Mouse (Mus musculus): ENCODE data around the gene Gm17387.
A peak's percentile ranks its signal among the peaks of the same experiment; 100 is the strongest.

The Gm17387 gene

DNA sequence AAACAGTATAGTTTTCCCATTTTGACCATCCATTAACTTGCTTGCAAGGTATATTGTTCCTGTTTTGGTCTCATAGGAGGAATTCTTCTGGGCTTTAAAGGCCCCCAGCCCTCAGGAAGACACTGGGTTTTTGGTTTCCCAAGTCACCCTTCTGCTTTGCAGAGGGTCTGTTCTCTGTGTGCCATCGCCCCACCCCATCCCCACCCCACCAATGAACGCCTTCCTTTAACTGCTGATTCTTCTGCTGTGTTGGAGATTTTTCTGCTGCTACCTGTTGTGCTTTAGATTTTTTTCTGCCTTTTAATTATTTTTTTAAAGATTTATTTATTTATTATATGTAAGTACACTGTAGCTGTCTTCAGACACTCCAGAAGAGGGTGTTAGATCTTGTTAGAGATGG lies at the start of gene Gm17387:
Gm17387 (plus strand) TSS at position 301 of the 400 bp plus-strand sequence.
- Histone ChIP-seq H3K36me3 (ENCODE audit: insufficient read depth, low read length) (no peaks in the 10 kb centered on the region), H3K4me3 (replicated peaks; ENCODE audit: low read length) (no peak within 1 kb of the TSS), H3K27me3 (ENCODE audit: insufficient read depth, low read length) (no peaks in the 10 kb centered on the region), H3K4me1 (replicated peaks; ENCODE audit: low read depth, low read length) (peaks cover 86% of the 10 kb centered on the region), H3K9me3 (ENCODE audit: low read length) (no peaks in the 10 kb centered on the region)
- no peak for TF ChIP-seq POU5F1 (IDR thresholded peaks at IDR 0.05; ENCODE audit: borderline replicate concordance, low read length)
- TF ChIP-seq CTCF (conservative IDR thresholded peaks at IDR 0.05; ENCODE audit: low read length) = no peak
- TF ChIP-seq NANOG (IDR thresholded peaks at IDR 0.05; ENCODE audit: borderline replicate concordance, low read length) = no peak

DNA sequence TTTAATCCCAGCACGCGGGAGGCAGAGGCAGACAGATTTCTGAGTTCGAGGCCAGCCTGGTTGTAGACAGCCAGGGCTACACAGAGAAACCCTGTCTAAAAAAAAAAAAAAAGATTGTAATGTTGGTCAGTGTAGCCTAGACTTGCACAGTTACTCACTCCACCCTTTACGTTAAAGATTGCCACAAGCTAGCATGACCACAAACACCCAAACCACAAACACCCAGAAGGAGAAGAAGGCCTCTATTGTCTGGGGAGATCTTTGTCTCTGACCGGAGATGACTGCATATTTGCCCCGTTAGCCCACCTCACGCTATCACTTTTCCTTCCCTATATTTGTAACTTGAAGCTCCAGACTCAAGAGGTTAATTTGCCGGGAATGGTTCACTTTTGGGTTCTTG lies 47.2 kb upstream of the Gm17387 start:
- no peak for TF ChIP-seq POU5F1 (IDR thresholded peaks at IDR 0.05; ENCODE audit: borderline replicate concordance, low read length)
- no peak for TF ChIP-seq NANOG (IDR thresholded peaks at IDR 0.05; ENCODE audit: borderline replicate concordance, low read length)
- no peak for TF ChIP-seq CTCF (conservative IDR thresholded peaks at IDR 0.05; ENCODE audit: low read length)
- Histone ChIP-seq H3K4me1 (replicated peaks; ENCODE audit: low read depth, low read length) (peaks cover 62% of the 10 kb centered on the region), H3K36me3 (ENCODE audit: insufficient read depth, low read length) (peaks cover 5% of the 10 kb centered on the region; the same call in 1 of the 2 replicates)

DNA sequence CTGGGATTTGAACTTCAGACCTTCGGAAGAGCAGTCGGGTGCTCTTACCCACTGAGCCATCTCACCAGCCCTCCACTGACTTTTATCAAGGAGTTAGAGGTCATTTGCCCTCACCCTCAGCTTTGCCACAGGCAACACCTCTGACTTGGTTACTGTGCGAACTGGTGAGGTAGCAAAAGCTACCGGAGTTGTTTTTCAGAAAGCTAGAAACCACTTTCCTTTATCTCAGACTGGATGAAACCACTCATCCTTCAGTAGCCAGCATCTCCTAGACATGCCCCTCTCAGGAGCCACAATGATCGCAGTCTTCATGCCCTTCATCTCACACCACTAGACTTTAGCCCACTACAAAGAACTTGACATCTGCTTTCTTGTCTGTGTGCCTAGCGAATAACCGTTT lies 46.0 kb upstream of the Gm17387 start:
- H3K4me3 ChIP-seq (replicated peaks; ENCODE audit: low read length) = no peak overlapping the region
- H3K27me3 ChIP-seq (ENCODE audit: insufficient read depth, low read length) = no peaks in the 10 kb centered on the region
- H3K9me3 ChIP-seq (ENCODE audit: low read length) = no peaks in the 10 kb centered on the region
- peaks cover 5% of the 10 kb centered on the region; the same call in 1 of the 2 replicates for H3K36me3 ChIP-seq (ENCODE audit: insufficient read depth, low read length)
- H3K4me1 ChIP-seq (replicated peaks; ENCODE audit: low read depth, low read length) = peaks cover 62% of the 10 kb centered on the region
- TF ChIP-seq CTCF (conservative IDR thresholded peaks at IDR 0.05; ENCODE audit: low read length) = no peak
- no peak for TF ChIP-seq NANOG (IDR thresholded peaks at IDR 0.05; ENCODE audit: borderline replicate concordance, low read length)
- no peak for TF ChIP-seq POU5F1 (IDR thresholded peaks at IDR 0.05; ENCODE audit: borderline replicate concordance, low read length)

More for the DNA sequence above, 47.2 kb upstream of the Gm17387 start:
- Histone ChIP-seq H3K9me3 (ENCODE audit: low read length) (no peaks in the 10 kb centered on the region), H3K4me3 (replicated peaks; ENCODE audit: low read length) (no peak overlapping the region), H3K27me3 (ENCODE audit: insufficient read depth, low read length) (no peaks in the 10 kb centered on the region)

DNA sequence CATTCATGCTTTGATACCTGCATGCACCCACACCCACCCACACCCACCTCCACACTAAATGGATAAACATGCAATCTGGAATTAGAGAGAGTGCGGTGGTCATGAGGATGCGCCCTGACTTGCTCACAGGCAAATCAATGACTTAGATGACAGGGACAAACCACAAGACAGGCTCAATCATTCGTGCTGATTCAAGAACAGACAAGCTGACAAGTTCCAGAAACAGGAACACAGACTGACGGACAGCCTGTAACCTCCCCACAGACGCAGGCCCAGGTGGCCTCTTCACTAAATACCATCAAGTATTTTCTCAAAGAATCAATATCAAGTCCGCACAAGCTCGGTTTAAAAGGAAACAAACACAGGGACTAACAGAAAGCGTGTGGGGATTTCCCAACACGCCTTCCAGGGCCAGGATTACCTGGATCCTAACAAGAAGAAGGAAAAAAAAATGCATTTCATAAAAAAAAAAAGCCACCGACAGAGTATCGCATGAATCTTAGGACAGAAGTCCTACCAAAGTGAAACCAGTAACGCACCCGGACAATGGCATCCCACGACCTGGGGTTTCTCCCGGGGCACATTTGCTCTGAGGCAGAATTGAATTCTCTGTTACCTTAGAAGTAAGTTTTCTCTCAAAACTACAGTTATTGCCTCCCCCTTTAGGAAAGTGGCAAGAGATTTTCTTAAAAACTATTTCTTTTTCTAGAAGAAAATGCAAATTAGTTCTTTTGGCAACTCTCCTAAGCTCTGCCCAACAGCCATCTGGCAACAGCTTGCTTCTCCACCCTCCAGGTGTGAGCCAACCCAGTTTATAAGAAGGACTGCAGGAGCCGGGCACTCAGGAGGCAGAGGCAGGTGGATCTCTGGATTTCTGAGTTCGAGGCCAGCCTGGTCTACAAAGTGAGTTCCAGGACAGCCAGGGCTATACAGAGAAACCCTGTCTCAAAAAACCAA lies 41.5 kb upstream of the Gm17387 start:
- H3K36me3 ChIP-seq (ENCODE audit: insufficient read depth, low read length) = no peaks in the 10 kb centered on the region
- H3K4me1 ChIP-seq (replicated peaks; ENCODE audit: low read depth, low read length) = peaks cover 80% of the 10 kb centered on the region
- H3K9me3 ChIP-seq (ENCODE audit: low read length) = no peaks in the 10 kb centered on the region
- no peak for TF ChIP-seq POU5F1 (IDR thresholded peaks at IDR 0.05; ENCODE audit: borderline replicate concordance, low read length)
- no peak for TF ChIP-seq CTCF (conservative IDR thresholded peaks at IDR 0.05; ENCODE audit: low read length)
- no peaks in the 10 kb centered on the region for H3K27me3 ChIP-seq (ENCODE audit: insufficient read depth, low read length)
- H3K4me3 ChIP-seq (replicated peaks; ENCODE audit: low read length) = no peak overlapping the region

DNA sequence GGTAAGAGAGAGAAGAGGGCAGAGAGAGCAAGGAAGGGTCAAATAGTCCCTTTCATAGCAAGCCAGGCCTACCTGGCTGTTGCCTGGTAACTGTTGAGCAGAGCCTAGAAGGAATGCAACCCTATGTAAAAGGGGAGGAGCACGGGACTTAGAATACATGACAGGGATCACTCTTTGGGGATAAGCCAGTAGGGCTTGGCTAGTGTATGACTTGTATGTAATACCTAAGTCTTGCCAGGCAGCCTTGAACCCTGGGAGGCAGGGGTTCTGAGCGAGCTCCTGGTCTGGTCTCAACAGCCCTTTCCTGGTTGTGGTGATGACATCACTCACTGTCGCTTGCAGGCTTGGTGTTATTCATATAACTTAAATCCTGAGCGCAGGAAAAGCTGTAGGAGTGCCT lies 39.9 kb upstream of the Gm17387 start:
- Histone ChIP-seq H3K36me3 (ENCODE audit: insufficient read depth, low read length) (no peaks in the 10 kb centered on the region), H3K9me3 (ENCODE audit: low read length) (no peaks in the 10 kb centered on the region), H3K4me3 (replicated peaks; ENCODE audit: low read length) (no peak overlapping the region), H3K27me3 (ENCODE audit: insufficient read depth, low read length) (no peaks in the 10 kb centered on the region), H3K4me1 (replicated peaks; ENCODE audit: low read depth, low read length) (peaks cover 79% of the 10 kb centered on the region)
- TF ChIP-seq NANOG (IDR thresholded peaks at IDR 0.05; ENCODE audit: borderline replicate concordance, low read length) (no peak), CTCF (conservative IDR thresholded peaks at IDR 0.05; ENCODE audit: low read length) (no peak), POU5F1 (IDR thresholded peaks at IDR 0.05; ENCODE audit: borderline replicate concordance, low read length) (no peak)

DNA sequence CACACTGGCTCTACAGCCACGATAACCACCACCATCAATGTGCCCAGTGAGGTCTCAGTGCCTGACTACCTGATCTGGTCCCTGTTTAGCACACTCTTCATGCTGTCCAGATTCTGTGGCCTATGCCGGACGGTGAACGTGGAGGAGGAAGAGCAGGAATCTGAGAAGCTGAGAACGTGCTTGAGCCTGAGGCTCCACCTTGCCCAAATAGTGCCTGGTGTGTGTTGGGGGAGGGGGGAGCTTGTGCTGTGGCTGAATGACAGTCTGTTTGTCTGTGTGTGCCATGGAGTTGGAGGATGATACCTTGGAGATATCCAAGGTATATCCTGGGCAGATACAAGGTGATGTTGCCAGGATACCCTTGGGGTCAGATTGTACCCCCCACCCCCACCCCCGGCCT lies 38.7 kb upstream of the Gm17387 start:
- Histone ChIP-seq H3K27me3 (ENCODE audit: insufficient read depth, low read length) (no peaks in the 10 kb centered on the region), H3K36me3 (ENCODE audit: insufficient read depth, low read length) (no peaks in the 10 kb centered on the region), H3K9me3 (ENCODE audit: low read length) (no peaks in the 10 kb centered on the region), H3K4me3 (replicated peaks; ENCODE audit: low read length) (peak overlapping the region; percentile 63), H3K4me1 (replicated peaks; ENCODE audit: low read depth, low read length) (peaks cover 84% of the 10 kb centered on the region)
- no peak for TF ChIP-seq POU5F1 (IDR thresholded peaks at IDR 0.05; ENCODE audit: borderline replicate concordance, low read length)
- TF ChIP-seq NANOG (IDR thresholded peaks at IDR 0.05; ENCODE audit: borderline replicate concordance, low read length) = no peak
- TF ChIP-seq CTCF (conservative IDR thresholded peaks at IDR 0.05; ENCODE audit: low read length) = no peak

DNA sequence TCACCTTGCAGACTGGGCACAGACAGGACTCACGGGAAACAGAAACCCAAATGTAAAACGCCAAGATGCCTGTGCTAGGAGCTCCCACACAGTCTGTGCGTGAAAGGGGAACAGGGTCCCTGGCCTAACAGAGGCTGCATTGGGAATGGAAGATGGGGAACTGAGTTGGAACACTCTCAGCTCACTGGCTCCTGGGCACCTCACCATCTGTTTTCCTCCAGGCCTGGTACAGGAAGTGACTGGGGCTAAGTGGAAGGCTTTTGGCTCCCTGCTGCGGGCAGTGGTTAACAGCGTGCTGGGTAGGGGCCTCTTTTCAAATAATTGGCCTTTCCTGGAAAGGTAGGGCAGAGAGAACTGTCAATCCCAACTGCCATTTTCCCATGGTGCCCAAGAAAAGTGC lies 38.3 kb upstream of the Gm17387 start:
- Histone ChIP-seq H3K9me3 (ENCODE audit: low read length) (no peaks in the 10 kb centered on the region), H3K4me3 (replicated peaks; ENCODE audit: low read length) (peak overlapping the region; percentile 63), H3K27me3 (ENCODE audit: insufficient read depth, low read length) (no peaks in the 10 kb centered on the region), H3K4me1 (replicated peaks; ENCODE audit: low read depth, low read length) (peaks cover 84% of the 10 kb centered on the region), H3K36me3 (ENCODE audit: insufficient read depth, low read length) (no peaks in the 10 kb centered on the region)
- TF ChIP-seq CTCF (conservative IDR thresholded peaks at IDR 0.05; ENCODE audit: low read length) (no peak), NANOG (IDR thresholded peaks at IDR 0.05; ENCODE audit: borderline replicate concordance, low read length) (no peak), POU5F1 (IDR thresholded peaks at IDR 0.05; ENCODE audit: borderline replicate concordance, low read length) (no peak)

DNA sequence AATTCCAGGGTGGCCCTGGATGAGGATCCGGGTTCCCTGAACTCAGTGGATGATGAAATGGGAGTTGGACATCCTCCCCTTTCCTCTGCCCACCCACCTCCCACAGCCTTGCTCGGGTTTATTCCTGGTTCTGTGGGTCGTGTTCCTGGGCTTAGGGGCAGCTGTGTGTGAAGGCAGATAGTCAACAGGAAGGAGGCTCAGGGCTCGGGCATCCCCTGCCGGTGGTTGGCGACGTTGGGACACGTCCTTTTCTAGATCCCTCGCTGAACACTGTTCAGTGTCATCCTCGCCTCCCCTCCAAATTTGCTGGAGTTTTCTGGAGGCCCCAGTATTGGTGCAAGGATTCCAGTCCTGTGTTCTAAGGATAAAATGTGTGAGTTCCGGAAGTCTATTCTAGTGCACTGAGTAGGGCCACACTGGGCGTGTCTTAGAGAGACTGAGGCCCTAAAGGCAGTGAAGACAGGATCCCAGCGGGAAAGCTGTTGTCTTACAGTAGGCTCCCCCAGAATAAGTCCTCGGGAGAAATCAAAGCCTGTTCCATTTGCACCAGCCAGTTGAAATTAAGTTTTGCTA lies 37.7 kb upstream of the Gm17387 start:
- no peaks in the 10 kb centered on the region for H3K27me3 ChIP-seq (ENCODE audit: insufficient read depth, low read length)
- TF ChIP-seq POU5F1 (IDR thresholded peaks at IDR 0.05; ENCODE audit: borderline replicate concordance, low read length) (no peak), NANOG (IDR thresholded peaks at IDR 0.05; ENCODE audit: borderline replicate concordance, low read length) (no peak), CTCF (conservative IDR thresholded peaks at IDR 0.05; ENCODE audit: low read length) (peak; percentile 13; the same call in 1 of the 2 replicates)

More for the DNA sequence above, 37.7 kb upstream of the Gm17387 start:
- H3K9me3 ChIP-seq (ENCODE audit: low read length) = no peaks in the 10 kb centered on the region
- peaks cover 82% of the 10 kb centered on the region for H3K4me1 ChIP-seq (replicated peaks; ENCODE audit: low read depth, low read length)
- no peaks in the 10 kb centered on the region for H3K36me3 ChIP-seq (ENCODE audit: insufficient read depth, low read length)
- H3K4me3 ChIP-seq (replicated peaks; ENCODE audit: low read length) = peak overlapping the region; percentile 63

All from E14TG2a.4 (cell line).